Mouse (Mus musculus): ENCODE results near the gene Kcnd2. TPM values are rescaled to one million over a fixed set of nuclear protein-coding genes. Genes with fewer than 3 reads are reported as not detected.

Kcnd2 gene
- polyA plus RNA-seq, 1 experiment from 2014 or later: not detected

DNA sequence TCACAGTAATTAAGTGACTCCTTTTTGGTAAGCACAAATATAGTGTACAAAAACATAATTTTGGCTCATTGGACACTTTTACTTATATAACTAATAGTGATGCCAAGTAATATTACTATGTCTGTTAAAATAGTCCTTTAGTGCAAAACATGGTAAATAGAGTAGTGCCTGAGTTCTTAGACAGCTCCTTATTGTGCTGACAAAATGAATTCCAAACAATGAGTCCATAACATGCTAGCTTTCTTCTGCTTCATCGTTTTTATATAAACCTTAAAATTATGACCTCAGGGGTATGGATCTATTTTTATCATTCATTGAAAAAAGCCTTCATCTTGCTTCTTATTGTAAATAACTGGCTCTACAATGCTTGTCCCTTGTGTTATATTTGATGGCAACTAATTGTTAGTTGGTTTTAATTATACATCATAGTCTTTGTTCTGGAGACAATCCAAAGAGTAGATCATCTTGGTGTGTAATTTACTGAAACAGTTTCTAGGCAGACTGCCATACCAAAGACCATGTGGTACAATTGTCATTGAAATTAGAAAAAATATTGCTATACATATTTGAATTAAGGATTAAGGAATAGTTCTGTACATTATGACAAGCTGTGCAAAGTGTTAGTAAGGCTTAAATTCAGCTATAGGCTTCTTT, 256.7 kb downstream of the Kcnd2 start:
- Histone ChIP-seq H3K9me3 (ENCODE audit: low read length) (no peaks in the 10 kb centered on the region), H3K27ac (ENCODE audit: low read depth) (no peak overlapping the region), H3K9ac (replicated peaks) (no peak overlapping the region), H3K4me2 (ENCODE audit: low read depth, low read length) (no peak overlapping the region), H3K4me1 (ENCODE audit: insufficient read depth) (no peaks in the 10 kb centered on the region), H3K4me3 (ENCODE audit: low read depth, low read length) (no peak overlapping the region), H3K27me3 (ENCODE audit: insufficient read depth, low read length) (no peaks in the 10 kb centered on the region), H3K36me3 (replicated peaks; ENCODE audit: insufficient read depth, low read length) (no peaks in the 10 kb centered on the region)
- ATAC-seq: no peak
- TF ChIP-seq CTCF (IDR thresholded peaks at IDR 0.05; ENCODE audit: low read depth) (no peak), EP300 (IDR thresholded peaks at IDR 0.05; ENCODE audit: low read depth) (no peak)
- DNase-seq: no peak
- 63% methylated on average over 1 of the region's 1 CpGs for WGBS (ENCODE audit: insufficient replicate concordance)

GRCm38 (mm10) chr6:21482714-21483113, 267.4 kb downstream of the Kcnd2 start:
- no peak overlapping the region for H3K4me2 ChIP-seq (ENCODE audit: low read depth, low read length)
- H3K27me3 ChIP-seq (ENCODE audit: insufficient read depth, low read length): no peaks in the 10 kb centered on the region
- H3K4me3 ChIP-seq (ENCODE audit: low read depth, low read length): no peak overlapping the region
- no peaks in the 10 kb centered on the region for H3K9me3 ChIP-seq (ENCODE audit: low read length)
- ATAC-seq: no peak
- no peak for TF ChIP-seq EP300 (IDR thresholded peaks at IDR 0.05; ENCODE audit: low read depth)
- no peak for TF ChIP-seq CTCF (IDR thresholded peaks at IDR 0.05; ENCODE audit: low read depth)
- no peak for DNase-seq
- H3K4me1 ChIP-seq (ENCODE audit: insufficient read depth): no peaks in the 10 kb centered on the region
- no peak overlapping the region for H3K9ac ChIP-seq (replicated peaks)
- no peaks in the 10 kb centered on the region for H3K36me3 ChIP-seq (replicated peaks; ENCODE audit: insufficient read depth, low read length)
- WGBS (ENCODE audit: insufficient replicate concordance): 75% methylated on average over 2 of the region's 2 CpGs
- H3K27ac ChIP-seq (ENCODE audit: low read depth): no peak overlapping the region

DNA sequence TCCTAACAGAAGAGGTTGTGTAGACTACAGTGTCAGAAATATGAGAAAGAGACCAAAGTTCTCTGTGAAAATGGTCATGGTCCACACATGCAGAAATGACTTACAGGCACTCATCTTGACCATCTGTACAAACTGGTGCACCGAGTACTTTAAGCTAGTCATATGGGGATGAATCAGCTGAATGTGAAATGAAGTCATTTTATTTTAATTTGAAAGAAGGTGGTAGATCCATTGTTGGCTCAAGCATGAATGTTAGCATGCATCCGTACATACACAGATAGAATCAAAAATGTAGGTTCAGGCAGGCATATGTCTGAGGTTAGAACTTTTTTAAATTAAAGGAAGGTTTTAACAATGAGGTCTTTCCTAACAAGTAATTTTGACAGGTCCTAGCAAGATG, 273.2 kb downstream of the Kcnd2 start:
- WGBS (ENCODE audit: insufficient replicate concordance): 69% methylated on average over 2 of the region's 2 CpGs
- H3K4me3 ChIP-seq (ENCODE audit: low read depth, low read length): no peak overlapping the region
- no peaks in the 10 kb centered on the region for H3K36me3 ChIP-seq (replicated peaks; ENCODE audit: insufficient read depth, low read length)
- H3K4me2 ChIP-seq (ENCODE audit: low read depth, low read length): no peak overlapping the region
- no peak for ATAC-seq
- H3K9ac ChIP-seq (replicated peaks): no peak overlapping the region
- no peaks in the 10 kb centered on the region for H3K27me3 ChIP-seq (ENCODE audit: insufficient read depth, low read length)
- no peak overlapping the region for H3K27ac ChIP-seq (ENCODE audit: low read depth)
- DNase-seq: no peak
- no peaks in the 10 kb centered on the region for H3K9me3 ChIP-seq (ENCODE audit: low read length)
- H3K4me1 ChIP-seq (ENCODE audit: insufficient read depth): no peaks in the 10 kb centered on the region
- no peak for TF ChIP-seq CTCF (IDR thresholded peaks at IDR 0.05; ENCODE audit: low read depth)
- no peak for TF ChIP-seq EP300 (IDR thresholded peaks at IDR 0.05; ENCODE audit: low read depth)

- Histone ChIP-seq H3K27me3 (ENCODE audit: insufficient read depth, low read length) (no peaks in the 10 kb centered on the region), H3K9ac (replicated peaks) (no peak overlapping the region), H3K4me3 (ENCODE audit: low read depth, low read length) (no peak overlapping the region), H3K9me3 (ENCODE audit: low read length) (no peaks in the 10 kb centered on the region), H3K4me2 (ENCODE audit: low read depth, low read length) (no peak overlapping the region), H3K4me1 (ENCODE audit: insufficient read depth) (no peaks in the 10 kb centered on the region), H3K36me3 (replicated peaks; ENCODE audit: insufficient read depth, low read length) (no peaks in the 10 kb centered on the region), H3K27ac (ENCODE audit: low read depth) (no peak overlapping the region)
- no peak for ATAC-seq
- 59% methylated on average over 1 of the region's 1 CpGs for WGBS (ENCODE audit: insufficient replicate concordance)
- DNase-seq: no peak
- no peak for TF ChIP-seq CTCF (IDR thresholded peaks at IDR 0.05; ENCODE audit: low read depth)
- no peak for TF ChIP-seq EP300 (IDR thresholded peaks at IDR 0.05; ENCODE audit: low read depth)
Measured at GRCm38 (mm10) chr6:21502921-21503320, 287.6 kb downstream of the Kcnd2 start.

- H3K9me3 ChIP-seq (ENCODE audit: low read length): no peaks in the 10 kb centered on the region
- DNase-seq (no peak), ATAC-seq (no peak)
- 70% methylated on average over 3 of the region's 3 CpGs for WGBS (ENCODE audit: insufficient replicate concordance)
- TF ChIP-seq EP300 (IDR thresholded peaks at IDR 0.05; ENCODE audit: low read depth): no peak
- TF ChIP-seq CTCF (IDR thresholded peaks at IDR 0.05; ENCODE audit: low read depth): no peak
- H3K9ac ChIP-seq (replicated peaks): no peak overlapping the region
- H3K4me2 ChIP-seq (ENCODE audit: low read depth, low read length): no peak overlapping the region
- no peaks in the 10 kb centered on the region for H3K4me1 ChIP-seq (ENCODE audit: insufficient read depth)
- no peak overlapping the region for H3K4me3 ChIP-seq (ENCODE audit: low read depth, low read length)
- H3K27ac ChIP-seq (ENCODE audit: low read depth): no peak overlapping the region
- no peaks in the 10 kb centered on the region for H3K27me3 ChIP-seq (ENCODE audit: insufficient read depth, low read length)
- no peaks in the 10 kb centered on the region for H3K36me3 ChIP-seq (replicated peaks; ENCODE audit: insufficient read depth, low read length)
Measured at GRCm38 (mm10) chr6:21510621-21511239, 295.4 kb downstream of the Kcnd2 start.

DNA sequence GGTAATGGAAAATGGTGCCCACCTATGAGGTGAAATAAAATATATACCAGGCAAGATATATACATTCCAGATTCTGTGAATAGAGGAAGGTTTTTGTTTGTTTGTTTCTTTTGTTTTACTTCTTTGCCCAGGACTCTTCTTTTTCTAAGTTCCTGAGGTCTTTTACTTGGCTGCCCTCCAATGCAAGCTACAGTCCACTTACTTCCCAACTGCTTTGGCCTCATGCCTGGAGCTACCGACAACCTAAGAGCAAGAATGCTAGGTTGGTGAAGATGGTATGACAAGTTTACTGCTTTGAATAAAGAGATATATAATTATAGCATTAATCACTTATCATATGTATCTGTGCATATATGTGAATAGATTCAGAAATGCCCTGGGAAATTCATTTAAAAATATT, 305.0 kb downstream of the Kcnd2 start:
- Histone ChIP-seq H3K27me3 (ENCODE audit: insufficient read depth, low read length) (no peaks in the 10 kb centered on the region), H3K27ac (ENCODE audit: low read depth) (no peak overlapping the region), H3K4me2 (ENCODE audit: low read depth, low read length) (no peak overlapping the region), H3K36me3 (replicated peaks; ENCODE audit: insufficient read depth, low read length) (no peaks in the 10 kb centered on the region), H3K9me3 (ENCODE audit: low read length) (no peaks in the 10 kb centered on the region), H3K4me3 (ENCODE audit: low read depth, low read length) (no peak overlapping the region), H3K4me1 (ENCODE audit: insufficient read depth) (no peaks in the 10 kb centered on the region), H3K9ac (replicated peaks) (no peak overlapping the region)
- ATAC-seq: no peak
- 77% methylated on average over 1 of the region's 1 CpGs for WGBS (ENCODE audit: insufficient replicate concordance)
- TF ChIP-seq CTCF (IDR thresholded peaks at IDR 0.05; ENCODE audit: low read depth) (no peak), EP300 (IDR thresholded peaks at IDR 0.05; ENCODE audit: low read depth) (no peak)
- DNase-seq: no peak
